Mouse (Mus musculus): ENCODE data around the gene Creg2. TPM values are rescaled to one million over a fixed set of nuclear protein-coding genes. Genes with fewer than 3 reads are reported as not detected.
"Not testable (repeated sequence)": the region's sequence is repeated elsewhere in the genome, so short reads cannot be mapped to it uniquely, and the experiment has no call there.

The Creg2 gene
- polyA plus RNA-seq, 1 experiment from 2014 or later = 0.26 TPM

GRCm38 (mm10) chr1:39614462-39615279, 36.6 kb downstream of the Creg2 start:
- H3K36me3 ChIP-seq (ENCODE audit: control insufficient read depth, insufficient read depth) = no peaks in the 10 kb centered on the region
- peak; percentile 81 for TF ChIP-seq CTCF (IDR thresholded peaks at IDR 0.05; ENCODE audit: low read depth)
- H3K9ac ChIP-seq (ENCODE audit: low read depth, low read length) = no peak overlapping the region
- H3K4me1 ChIP-seq (replicated peaks; ENCODE audit: control insufficient read depth, insufficient read depth, low read length) = no peaks in the 10 kb centered on the region
- H3K27ac ChIP-seq (ENCODE audit: low read depth, low read length) = no peak overlapping the region
- ATAC-seq = no peak
- peak overlapping the region; percentile 28 for H3K4me2 ChIP-seq (replicated peaks; ENCODE audit: low read depth)
- H3K9me3 ChIP-seq (ENCODE audit: control insufficient read depth) = no peaks in the 10 kb centered on the region
- no peak overlapping the region for H3K4me3 ChIP-seq (ENCODE audit: low read depth, low read length)
- no peaks in the 10 kb centered on the region for H3K27me3 ChIP-seq (replicated peaks; ENCODE audit: control insufficient read depth, insufficient read depth, low read length)
- WGBS = 22% methylated on average over 11 of the region's 11 CpGs

- 0 out of 2 replicates have a peak, but pooled peaks cover 3% of the 10 kb centered on the region for H3K4me1 ChIP-seq (replicated peaks; ENCODE audit: control insufficient read depth, insufficient read depth, low read length)
- H3K9ac ChIP-seq (ENCODE audit: low read depth, low read length) = no peak overlapping the region
- H3K4me3 ChIP-seq (ENCODE audit: low read depth, low read length) = no peak overlapping the region
- H3K27me3 ChIP-seq (replicated peaks; ENCODE audit: control insufficient read depth, insufficient read depth, low read length) = no peaks in the 10 kb centered on the region
- no peak for TF ChIP-seq CTCF (IDR thresholded peaks at IDR 0.05; ENCODE audit: low read depth)
- H3K27ac ChIP-seq (ENCODE audit: low read depth, low read length) = no peak overlapping the region
- no peak overlapping the region for H3K4me2 ChIP-seq (replicated peaks; ENCODE audit: low read depth)
- H3K9me3 ChIP-seq (ENCODE audit: control insufficient read depth) = no peaks in the 10 kb centered on the region
- H3K36me3 ChIP-seq (ENCODE audit: control insufficient read depth, insufficient read depth) = no peaks in the 10 kb centered on the region
- whole genome bisulfite sequencing = 81% methylated on average over 3 of the region's 3 CpGs
- ATAC-seq = no peak
Observed at GRCm38 (mm10) chr1:39613061-39613460, 38.2 kb downstream of the Creg2 start.

GRCm38 (mm10) chr1:39612491-39612890, 38.8 kb downstream of the Creg2 start:
- no peak overlapping the region for H3K4me3 ChIP-seq (ENCODE audit: low read depth, low read length)
- no peak overlapping the region for H3K4me2 ChIP-seq (replicated peaks; ENCODE audit: low read depth)
- 80% methylated on average over 5 of the region's 5 CpGs for WGBS
- no peak overlapping the region for H3K27ac ChIP-seq (ENCODE audit: low read depth, low read length)
- H3K9me3 ChIP-seq (ENCODE audit: control insufficient read depth) = no peaks in the 10 kb centered on the region
- no peaks in the 10 kb centered on the region for H3K27me3 ChIP-seq (replicated peaks; ENCODE audit: control insufficient read depth, insufficient read depth, low read length)
- TF ChIP-seq CTCF (IDR thresholded peaks at IDR 0.05; ENCODE audit: low read depth) = no peak
- no peak overlapping the region for H3K9ac ChIP-seq (ENCODE audit: low read depth, low read length)
- H3K36me3 ChIP-seq (ENCODE audit: control insufficient read depth, insufficient read depth) = no peaks in the 10 kb centered on the region
- 0 out of 2 replicates have a peak, but pooled peaks cover 3% of the 10 kb centered on the region for H3K4me1 ChIP-seq (replicated peaks; ENCODE audit: control insufficient read depth, insufficient read depth, low read length)
- ATAC-seq = no peak

GRCm38 (mm10) chr1:39608534-39608933, 42.7 kb downstream of the Creg2 start:
- H3K9ac ChIP-seq (ENCODE audit: low read depth, low read length) = no peak overlapping the region
- H3K4me2 ChIP-seq (replicated peaks; ENCODE audit: low read depth) = peak overlapping the region; percentile 24; the same call in 1 of the 2 replicates
- 17% methylated on average over 8 of the region's 8 CpGs for WGBS

GRCm38 (mm10) chr1:39602477-39602876, 48.8 kb downstream of the Creg2 start:
- H3K4me2 ChIP-seq (replicated peaks; ENCODE audit: low read depth) = no peak overlapping the region
- WGBS = 99% methylated on average over 3 of the region's 3 CpGs
- no peak overlapping the region for H3K4me3 ChIP-seq (ENCODE audit: low read depth, low read length)
- ATAC-seq = no peak
- no peak overlapping the region for H3K9ac ChIP-seq (ENCODE audit: low read depth, low read length)
- H3K4me1 ChIP-seq (replicated peaks; ENCODE audit: control insufficient read depth, insufficient read depth, low read length) = no peaks in the 10 kb centered on the region
- no peaks in the 10 kb centered on the region for H3K9me3 ChIP-seq (ENCODE audit: control insufficient read depth)
- no peak overlapping the region for H3K27ac ChIP-seq (ENCODE audit: low read depth, low read length)
- no peaks in the 10 kb centered on the region for H3K36me3 ChIP-seq (ENCODE audit: control insufficient read depth, insufficient read depth)
- H3K27me3 ChIP-seq (replicated peaks; ENCODE audit: control insufficient read depth, insufficient read depth, low read length) = no peaks in the 10 kb centered on the region
- TF ChIP-seq CTCF (IDR thresholded peaks at IDR 0.05; ENCODE audit: low read depth) = no peak

More at GRCm38 (mm10) chr1:39608534-39608933, 42.7 kb downstream of the Creg2 start:
- Histone ChIP-seq H3K4me1 (replicated peaks; ENCODE audit: control insufficient read depth, insufficient read depth, low read length) (0 out of 2 replicates have a peak, but pooled peaks cover 3% of the 10 kb centered on the region), H3K4me3 (ENCODE audit: low read depth, low read length) (no peak overlapping the region), H3K9me3 (ENCODE audit: control insufficient read depth) (no peaks in the 10 kb centered on the region), H3K27me3 (replicated peaks; ENCODE audit: control insufficient read depth, insufficient read depth, low read length) (no peaks in the 10 kb centered on the region), H3K27ac (ENCODE audit: low read depth, low read length) (no peak overlapping the region), H3K36me3 (ENCODE audit: control insufficient read depth, insufficient read depth) (no peaks in the 10 kb centered on the region)
- TF ChIP-seq CTCF (IDR thresholded peaks at IDR 0.05; ENCODE audit: low read depth) = no peak
- no peak for ATAC-seq

- Histone ChIP-seq H3K27me3 (replicated peaks; ENCODE audit: control insufficient read depth, insufficient read depth, low read length) (no peaks in the 10 kb centered on the region), H3K36me3 (ENCODE audit: control insufficient read depth, insufficient read depth) (no peaks in the 10 kb centered on the region), H3K9ac (ENCODE audit: low read depth, low read length) (no peak overlapping the region), H3K27ac (ENCODE audit: low read depth, low read length) (no peak overlapping the region), H3K4me2 (replicated peaks; ENCODE audit: low read depth) (no peak overlapping the region), H3K4me3 (ENCODE audit: low read depth, low read length) (no peak overlapping the region), H3K9me3 (ENCODE audit: control insufficient read depth) (no peaks in the 10 kb centered on the region), H3K4me1 (replicated peaks; ENCODE audit: control insufficient read depth, insufficient read depth, low read length) (no peaks in the 10 kb centered on the region)
- no peak for ATAC-seq
- WGBS = 72% methylated on average over 11 of the region's 11 CpGs
- no peak for TF ChIP-seq CTCF (IDR thresholded peaks at IDR 0.05; ENCODE audit: low read depth)
Observed at GRCm38 (mm10) chr1:39598726-39599125, 52.5 kb downstream of the Creg2 start.

GRCm38 (mm10) chr1:39597135-39597534, 54.1 kb downstream of the Creg2 start:
- WGBS = 92% methylated on average over 9 of the region's 9 CpGs
- not testable (repeated sequence) for H3K27me3 ChIP-seq (replicated peaks; ENCODE audit: control insufficient read depth, insufficient read depth, low read length); H3K4me1 ChIP-seq (replicated peaks; ENCODE audit: control insufficient read depth, insufficient read depth, low read length); H3K9me3 ChIP-seq (ENCODE audit: control insufficient read depth); H3K4me2 ChIP-seq (replicated peaks; ENCODE audit: low read depth); H3K27ac ChIP-seq (ENCODE audit: low read depth, low read length); ATAC-seq; H3K36me3 ChIP-seq (ENCODE audit: control insufficient read depth, insufficient read depth); H3K9ac ChIP-seq (ENCODE audit: low read depth, low read length); H3K4me3 ChIP-seq (ENCODE audit: low read depth, low read length)

Data from intestine, postnatal 0 days (tissue).